Comparison of ENCODE assay signal across 24 mouse cellular contexts in genomic region chr6:129396997-129397396, GRCm38 (mm10). TPM values are rescaled to one million over a fixed set of nuclear protein-coding genes. Genes with fewer than 3 reads are reported as not detected.
DNase-seq lines count a peak whose midpoint lies in the region; ATAC-seq lines count a peak whose summit lies in the region.
"Had no signal": no experiment of that assay in that cellular context is flagged by ENCODE, and none has a peak within 500 bp of the region (broad histone marks: within the 10 kb centered on the region; RNA-seq: fewer than 3 reads in every experiment).

Gene Clec1b, plus strand, starts transcription at chr6:129397297.

- no peak for ATAC-seq in hindbrain, embryonic 11.5 days (ENCODE audit: low FRiP score)
- ATAC-seq in hindbrain, embryonic 16.5 days = no peak
- no peak for ATAC-seq in midbrain, embryonic 11.5 days (ENCODE audit: low FRiP score)
- ATAC-seq in midbrain, embryonic 13.5 days = no peak
- ATAC-seq in liver, embryonic 12.5 days = no peak
- no peak for ATAC-seq in neutrophil, adult 5-6 weeks (ENCODE audit: extremely low read depth, insufficient number of reproducible peaks, low FRiP score, poor library complexity, severe bottlenecking)
- ATAC-seq: forebrain, embryonic 15.5 days; hindbrain, postnatal 0 days had no signal

- H3K27ac ChIP-seq in hindbrain, embryonic 11.5 days (ENCODE audit: low read depth, low read length) = no peak within 1 kb of the TSS
- no peak within 1 kb of the TSS for H3K27ac ChIP-seq in hindbrain, embryonic 16.5 days (ENCODE audit: low read depth, low read length)
- no peak within 1 kb of the TSS for H3K27ac ChIP-seq in midbrain, embryonic 11.5 days (ENCODE audit: low read depth, low read length)
- H3K27ac ChIP-seq in midbrain, embryonic 13.5 days = no peak within 1 kb of the TSS
- H3K27ac ChIP-seq in liver, embryonic 12.5 days = no peak within 1 kb of the TSS
- H3K27ac ChIP-seq: embryonic facial prominence, embryonic 13.5 days; forebrain, embryonic 15.5 days; hindbrain, postnatal 0 days; stomach, postnatal 0 days had no signal

- no peaks in the 10 kb centered on the region for H3K27me3 ChIP-seq in hindbrain, embryonic 11.5 days (ENCODE audit: control insufficient read depth, insufficient read depth, low read length)
- H3K27me3 ChIP-seq in hindbrain, embryonic 16.5 days (replicated peaks; ENCODE audit: control insufficient read depth, insufficient read depth, low read length) = no peaks in the 10 kb centered on the region
- no peaks in the 10 kb centered on the region for H3K27me3 ChIP-seq in midbrain, embryonic 11.5 days (ENCODE audit: control insufficient read depth, insufficient read depth, low read length)
- H3K27me3 ChIP-seq in midbrain, embryonic 13.5 days = no peaks in the 10 kb centered on the region
- H3K27me3 ChIP-seq in liver, embryonic 12.5 days (replicated peaks) = no peaks in the 10 kb centered on the region
- H3K27me3 ChIP-seq: embryonic facial prominence, embryonic 13.5 days; forebrain, embryonic 15.5 days had no signal

- no peak within 1 kb of the TSS for H3K4me3 ChIP-seq in hindbrain, embryonic 11.5 days (ENCODE audit: low read depth, low read length)
- H3K4me3 ChIP-seq in hindbrain, embryonic 16.5 days (ENCODE audit: low read length) = no peak within 1 kb of the TSS
- H3K4me3 ChIP-seq in midbrain, embryonic 11.5 days (ENCODE audit: low read depth, low read length) = no peak within 1 kb of the TSS
- H3K4me3 ChIP-seq in midbrain, embryonic 13.5 days (replicated peaks) = no peak within 1 kb of the TSS
- no peak within 1 kb of the TSS for H3K4me3 ChIP-seq in liver, embryonic 12.5 days
- H3K4me3 ChIP-seq: embryonic facial prominence, embryonic 13.5 days; forebrain, embryonic 15.5 days had no signal

- H3K9ac ChIP-seq in hindbrain, embryonic 11.5 days (ENCODE audit: low read depth, low read length) = no peak within 1 kb of the TSS
- H3K9ac ChIP-seq in hindbrain, embryonic 16.5 days (ENCODE audit: low read depth, low read length) = no peak within 1 kb of the TSS
- H3K9ac ChIP-seq in midbrain, embryonic 11.5 days (ENCODE audit: low read length) = no peak within 1 kb of the TSS
- H3K9ac ChIP-seq in midbrain, embryonic 13.5 days (replicated peaks) = no peak within 1 kb of the TSS
- no peak within 1 kb of the TSS for H3K9ac ChIP-seq in liver, embryonic 12.5 days
- H3K9ac ChIP-seq: embryonic facial prominence, embryonic 13.5 days; forebrain, embryonic 15.5 days; lung, embryonic 14.5 days had no signal

- H3K4me2 ChIP-seq in hindbrain, embryonic 11.5 days (replicated peaks; ENCODE audit: low read depth, low read length) = no peak within 1 kb of the TSS
- no peak within 1 kb of the TSS for H3K4me2 ChIP-seq in hindbrain, embryonic 16.5 days (ENCODE audit: low read length)
- H3K4me2 ChIP-seq in midbrain, embryonic 11.5 days = no peak within 1 kb of the TSS
- no peak within 1 kb of the TSS for H3K4me2 ChIP-seq in midbrain, embryonic 13.5 days (replicated peaks)
- H3K4me2 ChIP-seq in liver, embryonic 12.5 days = no peak within 1 kb of the TSS
- H3K4me2 ChIP-seq: embryonic facial prominence, embryonic 13.5 days; forebrain, embryonic 15.5 days; heart, embryonic 11.5 days; lung, embryonic 14.5 days had no signal

- DNase-seq in hindbrain, embryonic 11.5 days (ENCODE audit: low spot score) = no peak
- DNase-seq in midbrain, embryonic 11.5 days (ENCODE audit: low spot score, missing footprints) = no peak
- no peak for DNase-seq in left cerebral cortex, postnatal 4 days
- DNase-seq: adrenal gland, adult 2 months; cerebellum, adult 9-10 months; heart, postnatal 14 days; kidney, adult 11 months; kidney, postnatal 25 days; layer of hippocampus, adult 9-11 months; lung, embryonic 14.5 days; lung, postnatal 36 days; midbrain, embryonic 14.5 days; retina, postnatal 1 day had no signal

- WGBS in hindbrain, embryonic 11.5 days = 87% methylated on average over 8 of the region's 8 CpGs
- 89% methylated on average over 8 of the region's 8 CpGs for WGBS in hindbrain, embryonic 16.5 days
- 88% methylated on average over 8 of the region's 8 CpGs for WGBS in midbrain, embryonic 11.5 days
- 91% methylated on average over 8 of the region's 8 CpGs for WGBS in midbrain, embryonic 13.5 days
- WGBS in liver, embryonic 12.5 days (ENCODE audit: insufficient replicate concordance) = 35% methylated on average over 8 of the region's 8 CpGs

- H3K36me3 ChIP-seq in hindbrain, embryonic 11.5 days (ENCODE audit: control insufficient read depth, insufficient read depth, low read length) = no peaks in the 10 kb centered on the region
- H3K36me3 ChIP-seq in hindbrain, embryonic 16.5 days (ENCODE audit: control insufficient read depth, insufficient read depth, low read length) = no peaks in the 10 kb centered on the region
- H3K36me3 ChIP-seq in midbrain, embryonic 11.5 days (ENCODE audit: control insufficient read depth, insufficient read depth, low read length) = no peaks in the 10 kb centered on the region
- no peaks in the 10 kb centered on the region for H3K36me3 ChIP-seq in midbrain, embryonic 13.5 days
- no peaks in the 10 kb centered on the region for H3K36me3 ChIP-seq in liver, embryonic 12.5 days
- H3K36me3 ChIP-seq: embryonic facial prominence, embryonic 13.5 days; forebrain, embryonic 15.5 days had no signal

- no peaks in the 10 kb centered on the region for H3K4me1 ChIP-seq in hindbrain, embryonic 11.5 days (replicated peaks; ENCODE audit: control insufficient read depth, insufficient read depth, low read length)
- H3K4me1 ChIP-seq in hindbrain, embryonic 16.5 days (ENCODE audit: control insufficient read depth, insufficient read depth, low read depth, low read length) = no peaks in the 10 kb centered on the region
- H3K4me1 ChIP-seq in midbrain, embryonic 11.5 days (ENCODE audit: control insufficient read depth, insufficient read depth, low read length) = no peaks in the 10 kb centered on the region
- no peaks in the 10 kb centered on the region for H3K4me1 ChIP-seq in midbrain, embryonic 13.5 days (replicated peaks)
- no peaks in the 10 kb centered on the region for H3K4me1 ChIP-seq in liver, embryonic 12.5 days
- H3K4me1 ChIP-seq: embryonic facial prominence, embryonic 13.5 days; forebrain, embryonic 15.5 days had no signal

- intact Hi-C loops in left cerebral cortex, postnatal 4 days (cut with DNase I) = no loop called here

- no peaks in the 10 kb centered on the region for H3K9me3 ChIP-seq in hindbrain, embryonic 11.5 days (ENCODE audit: control insufficient read depth, low read length)
- no peaks in the 10 kb centered on the region for H3K9me3 ChIP-seq in hindbrain, embryonic 16.5 days (ENCODE audit: control insufficient read depth, low read length)
- no peaks in the 10 kb centered on the region for H3K9me3 ChIP-seq in midbrain, embryonic 11.5 days (ENCODE audit: control insufficient read depth, low read length)
- no peaks in the 10 kb centered on the region for H3K9me3 ChIP-seq in midbrain, embryonic 13.5 days
- H3K9me3 ChIP-seq in liver, embryonic 12.5 days (replicated peaks) = no peaks in the 10 kb centered on the region
- H3K9me3 ChIP-seq: embryonic facial prominence, embryonic 13.5 days; forebrain, embryonic 15.5 days had no signal

RNA-seq across cellular contexts. Expression of gene Clec1b, which starts in this region (rescaled TPM):
- 12.5 and 12.9 TPM in 2 replicates for polyA plus RNA-seq in hindbrain, embryonic 11.5 days (2014; fragmentation: Nextera tagmentation; extraction: Ambion mirVana)
- polyA plus RNA-seq in hindbrain, embryonic 16.5 days (2015; fragmentation: Nextera tagmentation; extraction: Ambion mirVana) = 0.73 and 0.79 TPM in 2 replicates
- polyA plus RNA-seq in midbrain, embryonic 11.5 days (2014; fragmentation: Nextera tagmentation; extraction: Ambion mirVana) = 10.5 and 11.3 TPM in 2 replicates
- polyA plus RNA-seq in midbrain, embryonic 13.5 days (2015; fragmentation: Nextera tagmentation; extraction: Ambion mirVana) = 3.6 and 3.9 TPM in 2 replicates
- polyA plus RNA-seq in liver, embryonic 12.5 days (2016; fragmentation: Nextera tagmentation; extraction: Ambion mirVana) = 31.9 and 32.7 TPM in 2 replicates
- 32.7 and 39.8 TPM in 2 replicates for total RNA-seq in neutrophil, adult 5-6 weeks (2017)
- under 1 TPM in 1 of 2 experiments, not detected in 1; 0.68 TPM for total RNA-seq in left cerebral cortex, postnatal 4 days (2021)
- total RNA-seq: gastrocnemius, adult 18-20 months had no signal
- polyA plus RNA-seq: C2C12 had no signal

Comparison
In these comparisons a context has a peak if more than half of its experiments do, and no peak if none do; other contexts are left out.
1. RNA of gene Clec1b (total RNA-seq): 32.7 to 39.8 TPM in neutrophil, adult 5-6 weeks; 0.68 TPM in left cerebral cortex, postnatal 4 days; every median in the first group is over 10 times any median in the second.